11 mouse cellular contexts compared by ENCODE assay signal in the genomic region with DNA sequence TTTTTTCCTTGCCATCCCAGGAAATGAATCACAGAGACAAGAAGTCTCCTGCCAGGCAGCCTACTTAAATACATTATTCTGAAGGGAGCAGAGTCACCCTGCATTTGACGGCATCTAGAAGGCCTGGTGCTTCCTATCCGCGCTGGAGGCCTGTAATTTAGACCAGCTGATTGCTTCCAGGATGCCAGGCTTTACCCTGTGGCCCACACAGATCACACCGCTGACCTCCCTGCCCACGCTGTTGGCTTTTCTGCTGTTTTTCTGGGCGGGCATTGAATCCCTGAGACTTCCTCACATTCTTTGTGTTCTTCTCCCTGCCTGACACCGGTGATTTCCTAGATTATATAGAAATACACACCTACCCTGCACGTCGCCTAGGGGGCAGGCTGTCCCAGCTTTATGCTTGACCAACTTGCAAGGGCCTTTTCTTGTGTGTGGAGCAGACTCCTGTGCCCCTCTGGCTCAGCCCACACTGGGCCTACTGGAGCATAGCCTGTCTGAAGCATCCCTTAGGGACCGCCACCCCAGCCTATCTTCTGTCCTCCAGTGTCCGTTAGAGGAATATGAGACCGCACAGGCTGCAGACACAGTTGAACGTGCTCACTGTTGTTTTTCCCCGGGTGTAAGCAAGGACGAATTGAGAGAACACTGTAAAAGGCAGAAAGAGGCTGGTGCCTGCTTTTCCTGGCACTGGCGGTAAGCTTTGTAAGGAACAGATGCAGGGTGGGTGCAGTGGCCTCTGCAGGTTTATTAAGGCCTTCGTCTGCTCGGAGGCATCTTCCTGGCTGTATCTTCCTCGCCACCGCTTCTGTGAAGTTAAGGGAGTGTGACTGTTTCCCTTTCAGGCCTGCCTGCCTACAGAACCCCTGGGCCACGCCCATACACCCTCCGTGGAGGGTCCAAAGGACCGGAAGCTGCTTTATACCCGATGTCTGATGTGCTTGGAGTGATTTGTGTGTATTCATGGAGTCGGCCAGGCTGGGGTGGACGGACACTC. TPM values are rescaled to one million over a fixed set of nuclear protein-coding genes. Genes with fewer than 3 reads are reported as not detected.
DNase-seq lines count a peak whose midpoint lies in the region; ATAC-seq lines count a peak whose summit lies in the region.
"Had no signal": no experiment of that assay in that cellular context is flagged by ENCODE, and none has a peak within 500 bp of the region (broad histone marks: within the 10 kb centered on the region; RNA-seq: fewer than 3 reads in every experiment).

No protein-coding gene starts in this region.

- DNase-seq in heart, adult 11 months, result peak; percentile 87
- DNase-seq in heart, postnatal 10 days, result no peak
- peak; percentile 76 for DNase-seq in 3T3-L1 (ENCODE audit: low read depth, low spot score)
- peak; percentile 51 to 57 for DNase-seq in cerebellum, postnatal 10 days
- DNase-seq in c-Kit-positive CD71-positive TER-119-positive erythroid progenitor cells, embryonic 14.5 days (ENCODE audit: low spot score), result no peak
- no peak for DNase-seq in heart, postnatal 14 days

- H3K4me1 ChIP-seq in hindbrain, embryonic 16.5 days (ENCODE audit: control insufficient read depth, insufficient read depth, low read depth, low read length), result peaks cover 7% of the 10 kb centered on the region
- peaks cover 7% of the 10 kb centered on the region for H3K4me1 ChIP-seq in heart, embryonic 11.5 days (ENCODE audit: control insufficient read depth, insufficient read depth, low read length)

- peak; percentile 69 for ATAC-seq in hindbrain, embryonic 16.5 days
- no peak for ATAC-seq in heart, embryonic 11.5 days (replicated peaks; ENCODE audit: insufficient number of reproducible peaks, low FRiP score, low TSS enrichment)

- no peak overlapping the region for H3K4me2 ChIP-seq in hindbrain, embryonic 16.5 days (ENCODE audit: low read length)
- H3K4me2 ChIP-seq in heart, embryonic 11.5 days, result no peak overlapping the region

- WGBS in hindbrain, embryonic 16.5 days, result 44% methylated on average over 26 of the region's 26 CpGs
- WGBS in heart, embryonic 11.5 days (ENCODE audit: insufficient replicate concordance), result 70% methylated on average over 26 of the region's 26 CpGs

- H3K4me3 ChIP-seq in hindbrain, embryonic 16.5 days (ENCODE audit: low read length), result no peak overlapping the region
- H3K4me3 ChIP-seq in heart, embryonic 11.5 days (ENCODE audit: low read depth, low read length), result no peak overlapping the region
- H3K4me3 ChIP-seq: erythroblast, embryonic 14.5 days; limb, embryonic 13.5 days had no signal

- intact Hi-C loops in heart, postnatal 10 days (cut with DNase I), result no loop called here
- intact Hi-C loops in heart, postnatal 14 days (cut with DNase I), result no loop called here

- no peaks in the 10 kb centered on the region for H3K27me3 ChIP-seq in hindbrain, embryonic 16.5 days (replicated peaks; ENCODE audit: control insufficient read depth, insufficient read depth, low read length)
- no peaks in the 10 kb centered on the region for H3K27me3 ChIP-seq in heart, embryonic 11.5 days (ENCODE audit: control insufficient read depth, insufficient read depth, low read length)
- H3K27me3 ChIP-seq: CH12.LX; limb, embryonic 13.5 days had no signal

- peak overlapping the region; percentile 37 for H3K9ac ChIP-seq in hindbrain, embryonic 16.5 days (ENCODE audit: low read depth, low read length)
- no peak overlapping the region for H3K9ac ChIP-seq in heart, embryonic 11.5 days (ENCODE audit: low read depth, low read length)
- H3K9ac ChIP-seq: limb, embryonic 13.5 days had no signal

- no peak overlapping the region for H3K27ac ChIP-seq in hindbrain, embryonic 16.5 days (ENCODE audit: low read depth, low read length)
- no peak overlapping the region for H3K27ac ChIP-seq in heart, embryonic 11.5 days (ENCODE audit: low read depth, low read length)
- H3K27ac ChIP-seq: limb, embryonic 13.5 days had no signal

- H3K36me3 ChIP-seq in hindbrain, embryonic 16.5 days (ENCODE audit: control insufficient read depth, insufficient read depth, low read length), result no peaks in the 10 kb centered on the region
- no peaks in the 10 kb centered on the region for H3K36me3 ChIP-seq in heart, embryonic 11.5 days (ENCODE audit: control insufficient read depth, insufficient read depth, low read length)
- H3K36me3 ChIP-seq: limb, embryonic 13.5 days had no signal

- H3K9me3 ChIP-seq in hindbrain, embryonic 16.5 days (ENCODE audit: control insufficient read depth, low read length), result no peaks in the 10 kb centered on the region
- no peaks in the 10 kb centered on the region for H3K9me3 ChIP-seq in heart, embryonic 11.5 days (replicated peaks; ENCODE audit: control insufficient read depth, low read length)
- H3K9me3 ChIP-seq: limb, embryonic 13.5 days had no signal

RNA-seq across cellular contexts. Expression of gene Ddo, which starts 9.3 kb away (rescaled TPM):
- total RNA-seq in heart, postnatal 10 days (2021), result 10 to 100 TPM; 24.2 to 24.9 TPM
- 1.4 and 2.9 TPM in 2 replicates for polyA plus RNA-seq in hindbrain, embryonic 16.5 days (2015; fragmentation: Nextera tagmentation; extraction: Ambion mirVana)
- 5.3 and 6.0 TPM in 2 replicates for polyA plus RNA-seq in heart, embryonic 11.5 days (2014; fragmentation: Nextera tagmentation; extraction: Ambion mirVana)
- total RNA-seq in heart, postnatal 14 days (2021), result 10 to 100 TPM; 32.1 to 32.3 TPM
- total RNA-seq: CH12.LX had no signal
- polyA plus RNA-seq: erythroblast, embryonic 14.5 days had no signal

RNA-seq across cellular contexts. Expression of gene Mettl24, which starts 44.0 kb away (rescaled TPM):
- total RNA-seq in heart, postnatal 10 days (2021), result 1 to 10 TPM; 1.9 to 2.3 TPM
- polyA plus RNA-seq in hindbrain, embryonic 16.5 days (2015; fragmentation: Nextera tagmentation; extraction: Ambion mirVana), result 0.84 and 0.94 TPM in 2 replicates
- polyA plus RNA-seq in heart, embryonic 11.5 days (2014; fragmentation: Nextera tagmentation; extraction: Ambion mirVana), result 2.0 and 2.5 TPM in 2 replicates
- 1 to 10 TPM; 1.4 to 1.5 TPM for total RNA-seq in heart, postnatal 14 days (2021)
- total RNA-seq: CH12.LX had no signal
- polyA plus RNA-seq: erythroblast, embryonic 14.5 days had no signal

Comparison
In these comparisons a context has a peak if more than half of its experiments do, and no peak if none do; other contexts are left out.
1. DNase-seq: peak in heart, adult 11 months (single experiment), 3T3-L1 (single experiment) and cerebellum, postnatal 10 days (2 of 2); none in heart, postnatal 10 days (0 of 2), c-Kit-positive CD71-positive TER-119-positive erythroid progenitor cells, embryonic 14.5 days (single experiment) and heart, postnatal 14 days (0 of 2).